Mouse (Mus musculus): ENCODE measurements at regions not wholly inside any gene's neighbourhood (a gene's known extent, or its start where the extent isn't known, plus 50 kb on each side); places are given as distances from the start of the nearest gene placed in this dataset.

GRCm38 (mm10) chr14:102497179-102497578 lies 485.3 kb downstream of the Kctd12 start:
- no peaks in the 10 kb centered on the region for H3K27me3 ChIP-seq (ENCODE audit: control insufficient read depth, insufficient read depth, low read length)
- no peak for ATAC-seq (ENCODE audit: low FRiP score, low TSS enrichment)
- no peak overlapping the region for H3K9ac ChIP-seq (ENCODE audit: low read depth, low read length)
- no peak overlapping the region for H3K27ac ChIP-seq (ENCODE audit: low read depth, low read length)
- no peaks in the 10 kb centered on the region for H3K36me3 ChIP-seq (ENCODE audit: control insufficient read depth, insufficient read depth, low read length)
- H3K4me2 ChIP-seq (replicated peaks; ENCODE audit: low read depth, low read length), result no peak overlapping the region
- H3K4me1 ChIP-seq (ENCODE audit: control insufficient read depth, insufficient read depth, low read length), result no peaks in the 10 kb centered on the region
- H3K9me3 ChIP-seq (ENCODE audit: control insufficient read depth, low read length), result no peaks in the 10 kb centered on the region
- no peak overlapping the region for H3K4me3 ChIP-seq (ENCODE audit: low read length)
- WGBS, result 65% methylated on average over 1 of the region's 1 CpGs

- Histone ChIP-seq H3K9me3 (ENCODE audit: control insufficient read depth, low read length) (no peaks in the 10 kb centered on the region), H3K27ac (ENCODE audit: low read depth, low read length) (no peak overlapping the region), H3K4me3 (ENCODE audit: low read length) (no peak overlapping the region), H3K4me1 (ENCODE audit: control insufficient read depth, insufficient read depth, low read length) (no peaks in the 10 kb centered on the region), H3K9ac (ENCODE audit: low read depth, low read length) (no peak overlapping the region), H3K27me3 (ENCODE audit: control insufficient read depth, insufficient read depth, low read length) (no peaks in the 10 kb centered on the region), H3K4me2 (replicated peaks; ENCODE audit: low read depth, low read length) (no peak overlapping the region), H3K36me3 (ENCODE audit: control insufficient read depth, insufficient read depth, low read length) (no peaks in the 10 kb centered on the region)
- 65% methylated on average over 2 of the region's 2 CpGs for WGBS
- no peak for ATAC-seq (ENCODE audit: low FRiP score, low TSS enrichment)
These were observed 490.1 kb downstream of the Kctd12 start for GRCm38 (mm10) chr14:102492376-102492775.

GRCm38 (mm10) chr14:102491205-102491604 lies 491.2 kb downstream of the Kctd12 start:
- H3K36me3 ChIP-seq (ENCODE audit: control insufficient read depth, insufficient read depth, low read length), result no peaks in the 10 kb centered on the region
- H3K27ac ChIP-seq (ENCODE audit: low read depth, low read length), result no peak overlapping the region
- H3K9ac ChIP-seq (ENCODE audit: low read depth, low read length), result no peak overlapping the region
- 85% methylated on average over 1 of the region's 1 CpGs for WGBS
- H3K4me2 ChIP-seq (replicated peaks; ENCODE audit: low read depth, low read length), result no peak overlapping the region
- no peak overlapping the region for H3K4me3 ChIP-seq (ENCODE audit: low read length)
- no peaks in the 10 kb centered on the region for H3K27me3 ChIP-seq (ENCODE audit: control insufficient read depth, insufficient read depth, low read length)
- H3K9me3 ChIP-seq (ENCODE audit: control insufficient read depth, low read length), result no peaks in the 10 kb centered on the region
- no peak for ATAC-seq (ENCODE audit: low FRiP score, low TSS enrichment)
- no peaks in the 10 kb centered on the region for H3K4me1 ChIP-seq (ENCODE audit: control insufficient read depth, insufficient read depth, low read length)

GRCm38 (mm10) chr14:102477162-102477561 lies 505.3 kb downstream of the Kctd12 start:
- no peak for ATAC-seq (ENCODE audit: low FRiP score, low TSS enrichment)

GRCm38 (mm10) chr14:102469326-102469725 lies 513.1 kb downstream of the Kctd12 start:
- no peaks in the 10 kb centered on the region for H3K27me3 ChIP-seq (ENCODE audit: control insufficient read depth, insufficient read depth, low read length)
- 60% methylated on average over 4 of the region's 4 CpGs for WGBS
- no peak overlapping the region for H3K9ac ChIP-seq (ENCODE audit: low read depth, low read length)
- H3K4me3 ChIP-seq (ENCODE audit: low read length), result no peak overlapping the region
- no peaks in the 10 kb centered on the region for H3K9me3 ChIP-seq (ENCODE audit: control insufficient read depth, low read length)
- ATAC-seq (ENCODE audit: low FRiP score, low TSS enrichment), result no peak
- no peaks in the 10 kb centered on the region for H3K36me3 ChIP-seq (ENCODE audit: control insufficient read depth, insufficient read depth, low read length)
- H3K27ac ChIP-seq (ENCODE audit: low read depth, low read length), result no peak overlapping the region
- no peaks in the 10 kb centered on the region for H3K4me1 ChIP-seq (ENCODE audit: control insufficient read depth, insufficient read depth, low read length)
- no peak overlapping the region for H3K4me2 ChIP-seq (replicated peaks; ENCODE audit: low read depth, low read length)

More at GRCm38 (mm10) chr14:102477162-102477561, 505.3 kb downstream of the Kctd12 start:
- Histone ChIP-seq H3K36me3 (ENCODE audit: control insufficient read depth, insufficient read depth, low read length) (no peaks in the 10 kb centered on the region), H3K9ac (ENCODE audit: low read depth, low read length) (no peak overlapping the region), H3K4me3 (ENCODE audit: low read length) (no peak overlapping the region), H3K9me3 (ENCODE audit: control insufficient read depth, low read length) (no peaks in the 10 kb centered on the region), H3K27ac (ENCODE audit: low read depth, low read length) (no peak overlapping the region), H3K4me1 (ENCODE audit: control insufficient read depth, insufficient read depth, low read length) (no peaks in the 10 kb centered on the region), H3K27me3 (ENCODE audit: control insufficient read depth, insufficient read depth, low read length) (no peaks in the 10 kb centered on the region), H3K4me2 (replicated peaks; ENCODE audit: low read depth, low read length) (no peak overlapping the region)
- WGBS, result 93% methylated on average over 2 of the region's 2 CpGs

GRCm38 (mm10) chr14:102461001-102461400 lies 521.4 kb downstream of the Kctd12 start:
- Histone ChIP-seq H3K4me1 (ENCODE audit: control insufficient read depth, insufficient read depth, low read length) (no peaks in the 10 kb centered on the region), H3K4me3 (ENCODE audit: low read length) (no peak overlapping the region), H3K4me2 (replicated peaks; ENCODE audit: low read depth, low read length) (no peak overlapping the region), H3K27ac (ENCODE audit: low read depth, low read length) (no peak overlapping the region), H3K36me3 (ENCODE audit: control insufficient read depth, insufficient read depth, low read length) (no peaks in the 10 kb centered on the region), H3K27me3 (ENCODE audit: control insufficient read depth, insufficient read depth, low read length) (no peaks in the 10 kb centered on the region), H3K9me3 (ENCODE audit: control insufficient read depth, low read length) (no peaks in the 10 kb centered on the region), H3K9ac (ENCODE audit: low read depth, low read length) (no peak overlapping the region)
- 87% methylated on average over 1 of the region's 1 CpGs for WGBS
- no peak for ATAC-seq (ENCODE audit: low FRiP score, low TSS enrichment)

GRCm38 (mm10) chr14:102439738-102440137 lies 542.7 kb downstream of the Kctd12 start:
- ATAC-seq (ENCODE audit: low FRiP score, low TSS enrichment), result no peak
- Histone ChIP-seq H3K27me3 (ENCODE audit: control insufficient read depth, insufficient read depth, low read length) (no peaks in the 10 kb centered on the region), H3K36me3 (ENCODE audit: control insufficient read depth, insufficient read depth, low read length) (no peaks in the 10 kb centered on the region), H3K9me3 (ENCODE audit: control insufficient read depth, low read length) (no peaks in the 10 kb centered on the region), H3K4me1 (ENCODE audit: control insufficient read depth, insufficient read depth, low read length) (no peaks in the 10 kb centered on the region), H3K27ac (ENCODE audit: low read depth, low read length) (no peak overlapping the region), H3K4me3 (ENCODE audit: low read length) (no peak overlapping the region), H3K9ac (ENCODE audit: low read depth, low read length) (no peak overlapping the region), H3K4me2 (replicated peaks; ENCODE audit: low read depth, low read length) (no peak overlapping the region)
- WGBS, result 85% methylated on average over 2 of the region's 2 CpGs

- no peak overlapping the region for H3K4me3 ChIP-seq (ENCODE audit: low read length)
- no peaks in the 10 kb centered on the region for H3K27me3 ChIP-seq (ENCODE audit: control insufficient read depth, insufficient read depth, low read length)
- no peak overlapping the region for H3K27ac ChIP-seq (ENCODE audit: low read depth, low read length)
- H3K4me1 ChIP-seq (ENCODE audit: control insufficient read depth, insufficient read depth, low read length), result no peaks in the 10 kb centered on the region
- 62% methylated on average over 4 of the region's 4 CpGs for WGBS
- ATAC-seq (ENCODE audit: low FRiP score, low TSS enrichment), result no peak; the same call in 1 of the 2 replicates
- no peaks in the 10 kb centered on the region for H3K9me3 ChIP-seq (ENCODE audit: control insufficient read depth, low read length)
- H3K36me3 ChIP-seq (ENCODE audit: control insufficient read depth, insufficient read depth, low read length), result no peaks in the 10 kb centered on the region
- no peak overlapping the region for H3K9ac ChIP-seq (ENCODE audit: low read depth, low read length)
- H3K4me2 ChIP-seq (replicated peaks; ENCODE audit: low read depth, low read length), result no peak overlapping the region
These were observed 578.9 kb downstream of the Kctd12 start for GRCm38 (mm10) chr14:102403397-102404115.

GRCm38 (mm10) chr14:102402061-102402689 lies 580.3 kb downstream of the Kctd12 start:
- Histone ChIP-seq H3K9ac (ENCODE audit: low read depth, low read length) (no peak overlapping the region), H3K36me3 (ENCODE audit: control insufficient read depth, insufficient read depth, low read length) (no peaks in the 10 kb centered on the region), H3K4me2 (replicated peaks; ENCODE audit: low read depth, low read length) (no peak overlapping the region), H3K27ac (ENCODE audit: low read depth, low read length) (no peak overlapping the region), H3K4me1 (ENCODE audit: control insufficient read depth, insufficient read depth, low read length) (no peaks in the 10 kb centered on the region), H3K27me3 (ENCODE audit: control insufficient read depth, insufficient read depth, low read length) (no peaks in the 10 kb centered on the region), H3K9me3 (ENCODE audit: control insufficient read depth, low read length) (no peaks in the 10 kb centered on the region), H3K4me3 (ENCODE audit: low read length) (no peak overlapping the region)
- WGBS, result 33% methylated on average over 4 of the region's 4 CpGs
- ATAC-seq (ENCODE audit: low FRiP score, low TSS enrichment), result no peak

Data from kidney, embryonic 14.5 days (tissue).